Mouse (Mus musculus) lung, adult 2 months (tissue): ENCODE measurements at regions not wholly inside any gene's neighbourhood (a gene's known extent, or its start where the extent isn't known, plus 50 kb on each side); places are given as distances from the start of the nearest gene placed in this dataset.

Source experiments
- CTCF ChIP-seq: fragments of 200-500 bp; IDR thresholded peaks from 2 replicates; pipeline ENCODE4 v1.5.1; 2011; ENCODE audit warnings: mild to moderate bottlenecking, low read length, control low read depth; ENCODE audit not compliant: insufficient read depth
- POLR2A ChIP-seq: fragments of 200-500 bp; IDR thresholded peaks from 2 replicates; pipeline ENCODE4 v1.6.1; 2011; ENCODE audit warnings: low read depth, mild to moderate bottlenecking, control low read depth, low read length, borderline replicate concordance; ENCODE audit errors: extremely low read depth

DNA sequence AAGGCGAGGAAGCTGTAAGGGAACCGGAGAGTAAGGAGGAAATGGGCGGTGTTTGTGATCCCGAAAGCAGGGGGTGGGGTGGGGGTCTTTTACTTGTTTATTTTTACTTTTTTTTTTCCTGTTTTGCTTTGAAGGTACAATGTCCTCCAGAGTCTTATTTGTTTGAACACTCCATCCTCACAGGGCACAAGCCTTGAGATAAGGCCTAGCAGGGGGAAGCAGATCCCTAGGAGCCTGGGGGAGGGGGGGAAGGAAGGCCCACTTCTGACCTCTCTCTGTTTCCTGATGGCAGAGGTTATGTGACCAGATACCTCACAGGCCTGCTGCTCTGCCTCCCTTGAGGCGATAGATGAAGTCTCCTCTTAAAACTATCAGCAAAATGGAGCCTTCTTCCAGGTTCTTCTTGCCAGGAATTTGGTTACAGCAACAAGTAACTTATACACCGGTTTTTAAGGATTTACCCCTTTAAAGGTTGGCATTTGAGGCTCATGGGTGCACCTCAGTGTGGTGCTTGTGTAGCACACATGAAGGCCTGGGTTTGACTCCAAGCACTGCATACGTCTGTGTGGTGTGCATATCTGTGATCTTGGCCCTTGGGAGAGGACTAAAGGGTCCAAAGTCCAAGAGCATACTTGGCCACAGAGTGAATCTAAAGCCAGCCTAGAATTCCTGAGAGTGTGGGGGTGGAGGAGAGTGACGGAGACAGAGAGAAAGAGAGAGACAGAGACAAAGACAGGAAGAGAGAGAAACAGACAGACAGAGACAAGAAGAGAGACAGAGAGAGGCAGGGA lies 64.8 kb upstream of the Mef2a start:
- TF ChIP-seq CTCF (no peak), POLR2A (no peak)
